Mouse (Mus musculus): ENCODE results near the gene Rasip1. TPM values are rescaled to one million over a fixed set of nuclear protein-coding genes. Genes with fewer than 3 reads are reported as not detected.

Rasip1 gene
- polyA plus RNA-seq, 1 experiment from 2014 or later, result 18.0 TPM

GRCm38 (mm10) chr7:45626571-45627076 is 664 bp upstream of the Rasip1 start:
- Histone ChIP-seq H3K9ac (no peak overlapping the region), H3K27ac (peak overlapping the region; percentile 67; the same call in 1 of the 2 replicates)

GRCm38 (mm10) chr7:45628364-45629294 is 1.3 kb downstream of the Rasip1 start:
- Histone ChIP-seq H3K4me1 (peaks cover 20% of the 10 kb centered on the region), H3K4me2 (peak overlapping the region; percentile 96), H3K9me3 (replicated peaks) (no peaks in the 10 kb centered on the region), H3K36me3 (no peaks in the 10 kb centered on the region), H3K27me3 (peaks cover 18% of the 10 kb centered on the region), H3K9ac (peak overlapping the region; percentile 70), H3K4me3 (replicated peaks) (peak overlapping the region; percentile 60), H3K27ac (peak overlapping the region; percentile 67)
- ATAC-seq (replicated peaks; ENCODE audit: low FRiP score), result peak; percentile 72
- WGBS, result under 1% methylated on average over 105 of the region's 105 CpGs

More at GRCm38 (mm10) chr7:45626571-45627076, 664 bp upstream of the Rasip1 start:
- H3K4me3 ChIP-seq (replicated peaks), result no peak overlapping the region
- WGBS, result 82% methylated on average over 7 of the region's 7 CpGs
- no peaks in the 10 kb centered on the region for H3K9me3 ChIP-seq (replicated peaks)
- peaks cover 10% of the 10 kb centered on the region for H3K4me1 ChIP-seq
- peak overlapping the region; percentile 36 for H3K4me2 ChIP-seq
- H3K36me3 ChIP-seq, result no peaks in the 10 kb centered on the region
- ATAC-seq (replicated peaks; ENCODE audit: low FRiP score), result no peak
- H3K27me3 ChIP-seq, result peaks cover 18% of the 10 kb centered on the region

- Histone ChIP-seq H3K27ac (no peak overlapping the region), H3K4me2 (peak overlapping the region; percentile 28; the same call in 1 of the 2 replicates), H3K4me3 (replicated peaks) (no peak overlapping the region), H3K9me3 (replicated peaks) (no peaks in the 10 kb centered on the region), H3K36me3 (no peaks in the 10 kb centered on the region), H3K4me1 (peaks cover 29% of the 10 kb centered on the region), H3K27me3 (peaks cover 18% of the 10 kb centered on the region), H3K9ac (no peak overlapping the region)
- WGBS, result 73% methylated on average over 23 of the region's 23 CpGs
- no peak for ATAC-seq (replicated peaks; ENCODE audit: low FRiP score)
Observed at GRCm38 (mm10) chr7:45630064-45630907, 3.0 kb downstream of the Rasip1 start.

GRCm38 (mm10) chr7:45632499-45632898 is 5.2 kb downstream of the Rasip1 start:
- peak overlapping the region; percentile 27; the same call in 1 of the 2 replicates for H3K27ac ChIP-seq
- H3K4me1 ChIP-seq, result peaks cover 42% of the 10 kb centered on the region
- ATAC-seq (replicated peaks; ENCODE audit: low FRiP score), result 0 out of 2 replicates have a peak, but pooled peaks have one; percentile 12
- WGBS, result 18% methylated on average over 35 of the region's 35 CpGs
- no peaks in the 10 kb centered on the region for H3K9me3 ChIP-seq (replicated peaks)
- H3K9ac ChIP-seq, result peak overlapping the region; percentile 43
- peak overlapping the region; percentile 58 for H3K4me2 ChIP-seq
- peaks cover 14% of the 10 kb centered on the region; the same call in 1 of the 2 replicates for H3K36me3 ChIP-seq
- H3K4me3 ChIP-seq (replicated peaks), result peak overlapping the region; percentile 25
- peaks cover 14% of the 10 kb centered on the region for H3K27me3 ChIP-seq

GRCm38 (mm10) chr7:45634946-45635681 is 7.8 kb downstream of the Rasip1 start:
- WGBS, result 83% methylated on average over 11 of the region's 11 CpGs
- no peak overlapping the region for H3K9ac ChIP-seq
- peak overlapping the region; percentile 77 for H3K27ac ChIP-seq
- H3K36me3 ChIP-seq, result peaks cover 14% of the 10 kb centered on the region; the same call in 1 of the 2 replicates
- H3K4me2 ChIP-seq, result no peak overlapping the region
- ATAC-seq (replicated peaks; ENCODE audit: low FRiP score), result no peak
- H3K27me3 ChIP-seq, result peaks cover 2% of the 10 kb centered on the region; the same call in 1 of the 2 replicates
- no peaks in the 10 kb centered on the region for H3K9me3 ChIP-seq (replicated peaks)
- no peak overlapping the region for H3K4me3 ChIP-seq (replicated peaks)
- H3K4me1 ChIP-seq, result peaks cover 56% of the 10 kb centered on the region

- peak overlapping the region; percentile 77 for H3K27ac ChIP-seq
- H3K4me1 ChIP-seq, result peaks cover 65% of the 10 kb centered on the region
- H3K9me3 ChIP-seq (replicated peaks), result no peaks in the 10 kb centered on the region
- ATAC-seq (replicated peaks; ENCODE audit: low FRiP score), result no peak
- H3K4me2 ChIP-seq, result no peak overlapping the region
- no peak overlapping the region for H3K4me3 ChIP-seq (replicated peaks)
- H3K27me3 ChIP-seq, result no peaks in the 10 kb centered on the region; the same call in 1 of the 2 replicates
- 59% methylated on average over 15 of the region's 15 CpGs for WGBS
- H3K36me3 ChIP-seq, result peaks cover 14% of the 10 kb centered on the region; the same call in 1 of the 2 replicates
- 0 out of 2 replicates have a peak overlapping the region, but pooled peaks have one; percentile 10 for H3K9ac ChIP-seq
Observed at GRCm38 (mm10) chr7:45635711-45636688, 8.7 kb downstream of the Rasip1 start.

GRCm38 (mm10) chr7:45637710-45638109 is 10.4 kb downstream of the Rasip1 start:
- ATAC-seq (replicated peaks; ENCODE audit: low FRiP score), result no peak
- H3K4me3 ChIP-seq (replicated peaks), result no peak overlapping the region
- no peak overlapping the region for H3K27ac ChIP-seq
- no peaks in the 10 kb centered on the region for H3K9me3 ChIP-seq (replicated peaks)
- 93% methylated on average over 6 of the region's 6 CpGs for WGBS
- H3K27me3 ChIP-seq, result no peaks in the 10 kb centered on the region; the same call in 1 of the 2 replicates
- H3K9ac ChIP-seq, result no peak overlapping the region
- peaks cover 75% of the 10 kb centered on the region for H3K4me1 ChIP-seq
- H3K4me2 ChIP-seq, result no peak overlapping the region; the same call in 1 of the 2 replicates
- H3K36me3 ChIP-seq, result peaks cover 14% of the 10 kb centered on the region; the same call in 1 of the 2 replicates

GRCm38 (mm10) chr7:45638623-45639401 is 11.5 kb downstream of the Rasip1 start:
- H3K4me2 ChIP-seq, result peak overlapping the region; percentile 55
- WGBS, result 21% methylated on average over 29 of the region's 29 CpGs
- H3K4me1 ChIP-seq, result peaks cover 78% of the 10 kb centered on the region
- H3K4me3 ChIP-seq (replicated peaks), result peak overlapping the region; percentile 33
- H3K9ac ChIP-seq, result no peak overlapping the region
- H3K36me3 ChIP-seq, result peaks cover 14% of the 10 kb centered on the region; the same call in 1 of the 2 replicates
- no peaks in the 10 kb centered on the region for H3K27me3 ChIP-seq
- no peaks in the 10 kb centered on the region for H3K9me3 ChIP-seq (replicated peaks)
- peak overlapping the region; percentile 23; the same call in 1 of the 2 replicates for H3K27ac ChIP-seq
- peak; percentile 79 for ATAC-seq (replicated peaks; ENCODE audit: low FRiP score)

- H3K4me1 ChIP-seq, result peaks cover 84% of the 10 kb centered on the region
- no peak for ATAC-seq (replicated peaks; ENCODE audit: low FRiP score)
- H3K36me3 ChIP-seq, result peaks cover 14% of the 10 kb centered on the region; the same call in 1 of the 2 replicates
- no peaks in the 10 kb centered on the region for H3K27me3 ChIP-seq
- H3K4me3 ChIP-seq (replicated peaks), result no peak within 1 kb of the TSS
- H3K9me3 ChIP-seq (replicated peaks), result no peaks in the 10 kb centered on the region
- peak within 1 kb of the TSS; percentile 55 for H3K4me2 ChIP-seq
- H3K9ac ChIP-seq, result no peak within 1 kb of the TSS
- WGBS, result 26% methylated on average over 19 of the region's 19 CpGs
- H3K27ac ChIP-seq, result peak within 1 kb of the TSS; percentile 57
Observed at GRCm38 (mm10) chr7:45639561-45640027, 12.3 kb downstream of the Rasip1 start, which contains the start of gene Mamstr. TSS of gene Mamstr (plus strand) at chr7:45639977.
